Mouse (Mus musculus) liver, adult 2 months (tissue): ENCODE measurements around the gene Zfp451.

Experiments used
- CTCF ChIP-seq: fragments of 200-500 bp; IDR thresholded peaks from 2 replicates; pipeline ENCODE4 v1.5.1; 2011; ENCODE audit warnings: low read depth, low read length, control low read depth
- POLR2A ChIP-seq: fragments of 200-500 bp; IDR thresholded peaks from 2 replicates; pipeline ENCODE4 v1.6.1; 2011; ENCODE audit warnings: low read length, control low read depth; ENCODE audit not compliant: insufficient read depth; ENCODE audit errors: extremely low read depth

DNA sequence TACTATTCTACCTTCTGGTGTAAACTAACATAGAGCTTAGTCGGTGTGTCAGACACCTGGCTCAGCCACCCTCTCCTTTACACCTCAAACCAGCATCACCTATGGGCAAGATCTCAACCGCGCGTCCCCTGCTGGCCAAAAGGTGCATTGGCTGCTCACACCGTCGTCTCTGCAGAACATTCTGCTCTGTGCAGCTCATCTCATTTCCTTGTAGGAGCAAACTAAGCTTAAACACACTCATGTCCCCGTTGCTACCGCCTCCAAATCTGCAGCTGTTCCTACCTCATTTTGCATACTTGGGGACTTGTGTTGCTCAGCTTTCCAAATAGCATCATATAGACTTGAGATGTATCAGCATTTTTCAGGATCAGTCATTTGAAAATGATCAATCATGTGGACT is 71.5 kb downstream of the Zfp451 start:
- TF ChIP-seq POLR2A (no peak), CTCF (peak; percentile 95)
